Mouse (Mus musculus) neural tube, embryonic 10.5 days (tissue): ENCODE results near the gene Dnah12.
"Not testable (repeated sequence)": the region's sequence is repeated elsewhere in the genome, so short reads cannot be mapped to it uniquely, and the experiment has no call there.

Source experiments
- DNase-seq: peaks from one replicate; pipeline ENCODE4 v3.0.0-alpha.2; 2017; ENCODE audit warnings: low spot score; ENCODE audit errors: extremely low spot score

Gene Dnah12

GRCm38 (mm10) chr14:26705246-26705645, 12.2 kb downstream of the Dnah12 start:
- DNase-seq: not testable (repeated sequence)

GRCm38 (mm10) chr14:26719696-26720095, 26.6 kb downstream of the Dnah12 start:
- DNase-seq: not testable (repeated sequence)

- no peak for DNase-seq
These were observed 31.8 kb downstream of the Dnah12 start for GRCm38 (mm10) chr14:26724898-26725297.

- no peak for DNase-seq
These were observed 65.5 kb downstream of the Dnah12 start for GRCm38 (mm10) chr14:26758566-26758965.

- no peak for DNase-seq
These were observed 71.8 kb downstream of the Dnah12 start for GRCm38 (mm10) chr14:26764827-26765226.

- DNase-seq: no peak
These were observed 75.1 kb downstream of the Dnah12 start for GRCm38 (mm10) chr14:26768195-26768594.

GRCm38 (mm10) chr14:26773536-26773935, 80.5 kb downstream of the Dnah12 start:
- no peak for DNase-seq

GRCm38 (mm10) chr14:26783731-26784130, 90.7 kb downstream of the Dnah12 start:
- no peak for DNase-seq

GRCm38 (mm10) chr14:26785695-26786094, 92.6 kb downstream of the Dnah12 start:
- DNase-seq: no peak

- no peak for DNase-seq
These were observed 101.4 kb downstream of the Dnah12 start for GRCm38 (mm10) chr14:26794431-26794830.

GRCm38 (mm10) chr14:26798330-26798729, 105.3 kb downstream of the Dnah12 start:
- no peak for DNase-seq

- no peak for DNase-seq
These were observed 106.2 kb downstream of the Dnah12 start for GRCm38 (mm10) chr14:26799286-26799685.

GRCm38 (mm10) chr14:26805500-26805899, 112.4 kb downstream of the Dnah12 start:
- no peak for DNase-seq

GRCm38 (mm10) chr14:26812734-26813133, 119.7 kb downstream of the Dnah12 start:
- DNase-seq: no peak

- no peak for DNase-seq
These were observed 120.8 kb downstream of the Dnah12 start for GRCm38 (mm10) chr14:26813871-26814270.

- DNase-seq: no peak
These were observed 121.8 kb downstream of the Dnah12 start for GRCm38 (mm10) chr14:26814908-26815307.

GRCm38 (mm10) chr14:26816785-26817184, 123.7 kb downstream of the Dnah12 start:
- DNase-seq: no peak

GRCm38 (mm10) chr14:26826020-26826419, 132.9 kb downstream of the Dnah12 start:
- no peak for DNase-seq

GRCm38 (mm10) chr14:26853053-26853452, 160.0 kb downstream of the Dnah12 start:
- no peak for DNase-seq

- DNase-seq: no peak
These were observed 161.0 kb downstream of the Dnah12 start for GRCm38 (mm10) chr14:26854066-26854465.

GRCm38 (mm10) chr14:26858364-26858763, 165.3 kb downstream of the Dnah12 start:
- DNase-seq: no peak

GRCm38 (mm10) chr14:26859024-26859423, 165.9 kb downstream of the Dnah12 start:
- DNase-seq: no peak

GRCm38 (mm10) chr14:26867356-26867755, 174.3 kb downstream of the Dnah12 start:
- DNase-seq: no peak

- no peak for DNase-seq
These were observed 175.2 kb downstream of the Dnah12 start for GRCm38 (mm10) chr14:26868299-26868698.
